Mouse (Mus musculus): ENCODE measurements around the gene Hist1h3h.

Hist1h3h gene

GRCm38 (mm10) chr13:21729544-21729943 is 12.1 kb downstream of the Hist1h3h start:
- no peak for DNase-seq

GRCm38 (mm10) chr13:21733466-21733865 is 16.0 kb downstream of the Hist1h3h start:
- no peak for DNase-seq

- DNase-seq, result peak; percentile 30 to 60
Observed at GRCm38 (mm10) chr13:21734010-21734905, 16.8 kb downstream of the Hist1h3h start.

GRCm38 (mm10) chr13:21734906-21735767 is 17.7 kb downstream of the Hist1h3h start, which contains the start of gene Hist1h4j:
Hist1h4j (plus strand) TSS chr13:21735064.
- DNase-seq, result peak; percentile 58 to 71

GRCm38 (mm10) chr13:21745006-21745405 is 27.5 kb downstream of the Hist1h3h start:
- DNase-seq, result no peak

GRCm38 (mm10) chr13:21749387-21750158 is 32.1 kb downstream of the Hist1h3h start:
- DNase-seq, result no peak

- DNase-seq, result peak; percentile 82 to 86
Observed at GRCm38 (mm10) chr13:21750159-21751017, 32.9 kb downstream of the Hist1h3h start, which contains the start of gene Hist1h4k. Hist1h4k (minus strand) TSS chr13:21750505.

- no peak for DNase-seq
Observed at GRCm38 (mm10) chr13:21751417-21751816, 34.0 kb downstream of the Hist1h3h start.

GRCm38 (mm10) chr13:21751827-21752226 is 34.4 kb downstream of the Hist1h3h start:
- DNase-seq, result no peak

- DNase-seq, result no peak
Observed at GRCm38 (mm10) chr13:21752356-21752755, 34.9 kb downstream of the Hist1h3h start.

GRCm38 (mm10) chr13:21753051-21753523 is 35.6 kb downstream of the Hist1h3h start:
- DNase-seq, result no peak

GRCm38 (mm10) chr13:21753524-21754285 is 36.2 kb downstream of the Hist1h3h start, which contains the start of the genes Hist1h2ak and Hist1h2bn:
Hist1h2ak (minus strand) TSS chr13:21753827.
Hist1h2bn (plus strand) TSS chr13:21754123.
- peak; percentile 45 to 46 for DNase-seq

- peak in 1 of 2 experiments; percentile 19 for DNase-seq
Observed at GRCm38 (mm10) chr13:21754294-21755001, 37.0 kb downstream of the Hist1h3h start.

GRCm38 (mm10) chr13:21755707-21756106 is 38.2 kb downstream of the Hist1h3h start:
- no peak for DNase-seq

Data from spleen, adult 18-20 months (tissue).